Mouse (Mus musculus): ENCODE data around the gene Hpcal1.
"Not testable (repeated sequence)": the region's sequence is repeated elsewhere in the genome, so short reads cannot be mapped to it uniquely, and the experiment has no call there.

The Hpcal1 gene

GRCm38 (mm10) chr12:17795660-17796278, 105.1 kb downstream of the Hpcal1 start:
- DNase-seq: peak; percentile 53

- not testable (repeated sequence) for DNase-seq
These were observed 107.6 kb downstream of the Hpcal1 start for GRCm38 (mm10) chr12:17798261-17798660.

GRCm38 (mm10) chr12:17808542-17808941, 117.9 kb downstream of the Hpcal1 start:
- peak; percentile 48 for DNase-seq

- not testable (repeated sequence) for DNase-seq
These were observed 144.6 kb downstream of the Hpcal1 start for GRCm38 (mm10) chr12:17835279-17835678.

All from kidney, adult 11 months (tissue).